Mouse (Mus musculus) gastrocnemius, adult 8-10 months (tissue): ENCODE results near the gene Umodl1. TPM values are rescaled to one million over a fixed set of nuclear protein-coding genes. Genes with fewer than 3 reads are reported as not detected.

ENCODE experiments used
- DNase-seq, 2 experiments: peaks; one replicate each; pipeline ENCODE4 v3.0.0; 2022; ENCODE audit warnings: low spot score in 2 of 2
- total RNA-seq, 4 experiments: library from RNA; stranded (reverse); gene quantifications; 2 replicates each; pipeline ENCODE4 v1.2.4; 2022

Gene Umodl1
- total RNA-seq: not detected

DNA sequence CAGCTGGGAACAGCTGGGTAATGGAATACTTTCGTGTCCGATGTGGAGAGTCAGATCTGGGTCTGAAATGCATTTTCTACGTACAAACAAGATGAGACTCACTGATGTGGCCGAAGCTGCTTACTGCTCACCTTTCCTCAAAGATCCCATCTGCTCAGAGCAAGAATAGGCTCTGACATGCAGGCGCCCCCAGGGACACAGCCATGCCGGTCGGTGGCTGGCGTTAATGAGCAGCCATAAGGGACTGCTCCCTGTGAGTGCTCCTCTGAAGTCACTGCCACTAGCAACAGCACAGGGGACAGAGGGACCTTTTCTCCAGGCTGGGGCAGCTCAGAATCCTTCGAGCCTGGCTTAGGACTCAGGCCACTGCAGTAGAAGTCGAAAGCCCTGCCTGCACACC lies at the start of gene Umodl1:
Gene Umodl1, plus strand, starts transcription at position 301 of the 400 bp plus-strand sequence.
- DNase-seq: no peak

DNA sequence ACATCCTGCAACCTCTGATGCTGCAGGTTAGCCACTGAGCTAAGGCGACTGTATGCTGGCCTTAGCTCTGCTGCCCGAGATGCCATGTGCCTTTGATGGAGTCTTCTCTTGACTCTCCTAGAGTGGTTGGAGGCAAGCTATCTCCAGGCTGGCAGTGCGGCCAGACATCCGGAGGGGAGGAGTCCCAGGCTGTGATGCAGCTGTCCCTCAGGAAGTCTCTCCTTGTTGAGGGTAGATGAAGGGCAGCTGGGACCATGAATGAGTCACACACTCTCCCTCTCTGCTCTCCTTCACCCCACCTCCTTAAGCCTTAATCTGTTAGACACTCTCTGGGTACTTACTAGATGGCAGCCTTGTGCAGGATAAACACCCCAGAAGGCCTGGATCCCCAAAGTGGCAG lies 46.9 kb upstream of the Umodl1 start:
- DNase-seq: no peak

DNA sequence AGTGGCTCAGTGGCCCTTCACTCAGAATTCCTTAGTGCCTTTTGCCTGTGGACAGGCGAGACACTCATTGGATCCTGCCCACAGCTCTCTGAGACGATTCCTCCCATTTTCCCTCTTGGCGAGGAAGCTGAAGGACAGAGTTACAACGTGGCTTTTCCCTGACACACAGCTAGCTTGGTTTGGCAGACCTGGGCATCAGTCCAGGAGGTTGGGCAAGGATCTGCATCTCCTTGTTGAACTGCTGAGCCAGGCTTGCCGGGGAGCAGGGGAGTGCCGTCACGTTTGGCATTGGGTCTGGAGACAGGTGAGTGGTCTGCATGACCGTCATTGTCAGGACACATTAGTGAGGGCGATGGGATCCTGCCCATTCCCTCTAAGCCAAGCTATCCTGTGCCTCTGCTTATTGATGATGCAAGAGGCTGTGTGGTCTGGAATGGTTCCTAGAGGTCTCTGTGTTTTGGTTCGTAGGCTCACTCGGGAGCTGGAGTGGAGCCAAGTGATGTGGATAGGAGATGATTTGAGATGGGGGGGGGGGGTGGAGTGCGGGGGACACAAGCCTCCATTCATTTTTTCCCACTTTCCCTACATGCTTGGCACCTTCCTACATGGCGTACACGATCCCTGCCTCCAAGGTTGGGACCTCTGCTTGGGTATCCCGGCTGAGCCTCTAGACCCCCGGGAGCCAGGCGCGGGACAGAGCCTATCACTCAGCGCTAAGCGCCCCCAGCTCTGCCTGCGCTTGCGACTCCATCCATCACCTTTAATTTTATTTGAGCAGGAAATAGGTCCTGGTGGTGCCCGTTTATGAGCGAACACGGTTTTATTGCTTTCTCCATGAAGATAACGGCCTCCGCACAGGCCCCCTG lies 43.3 kb upstream of the Umodl1 start:
- DNase-seq: no peak

DNA sequence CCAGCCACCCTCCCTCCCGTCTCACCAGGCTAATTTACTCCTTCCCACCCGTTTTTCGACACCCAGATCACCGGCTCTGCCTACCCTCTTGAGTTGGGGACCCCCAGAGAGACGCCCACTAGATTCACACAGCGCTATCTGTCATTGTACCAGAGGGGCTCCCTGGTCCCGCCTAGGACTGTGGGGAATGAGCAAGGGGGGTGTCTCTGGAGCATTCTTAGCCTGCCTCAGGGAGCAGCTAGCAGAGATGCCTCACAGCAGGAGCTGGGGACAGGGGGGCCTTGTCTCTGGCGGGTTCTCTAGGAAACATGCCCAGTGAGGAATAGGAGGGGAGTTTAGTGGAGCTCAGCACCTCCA lies 42.7 kb upstream of the Umodl1 start:
- no peak for DNase-seq

DNA sequence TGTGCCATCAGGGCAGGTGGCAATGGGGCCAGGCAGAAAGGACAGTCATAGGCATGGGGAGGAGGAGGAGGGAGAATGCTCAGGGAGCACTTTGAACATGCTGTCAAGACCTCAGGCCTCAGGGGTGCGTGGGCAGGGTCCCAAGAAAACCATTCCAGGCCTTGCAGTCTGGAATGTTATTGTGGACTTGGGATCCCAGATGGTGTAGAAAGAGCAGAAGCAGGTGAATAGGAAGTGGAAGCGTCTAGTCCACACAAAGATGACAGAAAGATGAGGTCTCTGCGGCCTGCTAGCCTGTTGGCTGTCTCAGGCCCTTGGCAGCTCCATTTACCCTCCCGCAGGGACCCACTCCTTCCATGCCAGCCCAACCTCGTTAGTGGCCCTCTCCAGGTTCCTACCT lies 41.9 kb upstream of the Umodl1 start:
- DNase-seq: no peak

DNA sequence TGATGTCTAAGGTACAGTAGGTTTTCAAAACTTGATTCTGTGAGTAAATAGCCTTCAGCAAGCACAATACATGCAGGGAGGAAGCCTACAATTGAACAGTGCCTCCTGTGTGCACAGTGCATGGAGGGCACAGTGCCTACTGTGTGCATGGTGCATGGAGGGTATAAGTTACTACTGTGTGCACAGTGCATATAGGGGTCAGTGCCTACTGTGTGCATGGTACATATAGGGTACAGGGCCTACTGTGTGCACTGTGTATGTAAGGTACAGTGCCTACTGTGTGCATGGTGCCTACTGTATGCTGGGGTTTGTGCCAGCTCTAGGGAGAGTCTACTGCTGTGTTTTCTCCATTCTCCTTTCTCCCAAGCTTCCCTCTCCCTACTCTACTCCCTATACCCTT lies 40.2 kb upstream of the Umodl1 start:
- no peak for DNase-seq

DNA sequence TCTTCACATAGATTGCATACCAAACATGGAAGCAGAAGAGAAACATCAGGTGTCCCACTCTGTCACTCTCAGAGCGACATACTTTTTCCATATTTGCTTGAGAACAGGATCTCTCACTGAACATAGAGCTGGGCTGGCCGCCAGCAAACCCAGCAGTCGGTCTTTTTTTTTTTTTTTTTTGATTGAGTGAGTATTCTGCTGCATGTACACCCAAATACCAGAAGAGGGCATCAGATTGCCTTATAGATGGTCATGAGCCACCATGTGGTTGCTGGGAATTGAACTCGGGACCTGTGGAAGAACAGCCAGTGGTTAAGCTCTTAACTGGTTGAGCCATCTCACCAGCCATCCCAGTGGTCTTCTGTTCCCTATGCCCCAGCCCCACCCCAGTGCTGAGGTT lies 30.9 kb upstream of the Umodl1 start:
- DNase-seq: no peak

DNA sequence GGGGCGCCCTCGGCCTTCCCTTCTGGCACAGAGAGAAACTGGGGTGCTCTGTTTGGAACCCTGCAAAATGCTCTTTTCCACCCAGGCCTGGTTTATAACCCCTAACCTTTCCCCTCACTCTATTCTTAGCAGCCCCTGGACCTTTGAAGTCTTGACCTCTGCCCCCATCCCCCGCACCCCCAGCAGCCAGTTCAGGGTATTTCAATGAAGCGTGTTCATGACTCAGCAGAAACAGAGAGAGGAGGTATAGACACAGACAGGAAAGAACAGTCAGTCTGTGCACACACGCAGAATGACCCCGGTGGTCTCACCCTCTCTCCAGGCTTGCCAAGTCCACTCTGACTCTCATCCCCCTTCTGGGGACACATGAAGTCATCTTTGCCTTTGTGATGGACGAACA lies 23.6 kb upstream of the Umodl1 start:
- DNase-seq: no peak

DNA sequence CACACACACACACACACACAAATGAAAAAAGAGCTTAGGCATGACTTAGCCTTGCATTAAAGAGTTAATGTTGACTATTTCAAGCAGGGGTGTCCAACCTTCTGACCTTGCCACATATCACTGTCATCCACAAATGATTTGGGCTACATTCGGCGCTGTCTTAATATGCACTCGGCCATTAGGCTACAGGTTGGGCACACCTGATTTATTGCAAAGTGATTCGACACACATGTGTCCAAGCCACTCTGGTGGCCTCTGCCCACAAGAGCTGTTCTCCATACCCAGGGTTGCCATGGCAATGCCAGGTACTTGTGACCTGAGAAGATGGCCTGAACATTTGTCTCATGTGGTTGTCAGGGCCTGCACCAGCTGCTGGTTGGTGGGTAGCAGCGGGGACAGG lies 21.6 kb upstream of the Umodl1 start:
- no peak for DNase-seq

DNA sequence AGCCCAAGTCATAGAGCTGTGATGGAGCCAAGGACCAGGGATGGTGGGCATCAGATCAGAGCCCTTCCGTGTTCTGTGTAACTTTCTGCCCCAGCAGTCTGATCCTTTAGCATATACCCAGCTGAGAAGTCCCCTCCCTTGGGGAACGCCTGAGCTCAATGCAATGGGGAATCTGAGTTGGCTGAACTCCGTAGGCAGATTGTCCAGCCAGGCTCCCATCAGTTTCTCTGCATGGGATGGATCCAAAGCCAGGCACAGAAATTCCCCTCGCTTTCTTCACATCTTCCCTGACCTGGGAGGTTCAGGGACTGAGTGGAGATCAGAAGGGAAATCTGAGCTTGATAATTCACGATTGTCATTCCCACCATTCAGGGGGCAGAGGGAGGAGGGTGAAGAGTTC lies 19.1 kb upstream of the Umodl1 start:
- DNase-seq: no peak

DNA sequence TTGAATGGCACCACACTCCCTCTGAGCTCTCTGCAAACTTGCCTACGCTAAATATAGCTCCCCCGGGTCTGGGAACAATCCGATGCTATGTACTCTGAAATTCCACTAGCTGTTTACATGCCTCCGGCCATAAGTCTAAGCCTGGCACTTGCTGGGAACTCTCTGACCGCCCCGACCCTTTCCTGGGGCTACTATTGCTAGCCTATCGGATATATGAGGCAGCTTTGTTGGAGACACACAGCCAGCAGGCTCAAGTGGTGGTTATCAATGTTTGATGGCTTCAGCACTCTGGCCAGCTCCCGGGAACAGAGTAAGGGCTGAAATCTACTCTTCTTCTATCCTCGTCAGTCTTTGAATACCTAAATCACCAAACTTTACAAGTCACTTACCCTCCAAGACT lies 15.9 kb upstream of the Umodl1 start:
- no peak for DNase-seq

DNA sequence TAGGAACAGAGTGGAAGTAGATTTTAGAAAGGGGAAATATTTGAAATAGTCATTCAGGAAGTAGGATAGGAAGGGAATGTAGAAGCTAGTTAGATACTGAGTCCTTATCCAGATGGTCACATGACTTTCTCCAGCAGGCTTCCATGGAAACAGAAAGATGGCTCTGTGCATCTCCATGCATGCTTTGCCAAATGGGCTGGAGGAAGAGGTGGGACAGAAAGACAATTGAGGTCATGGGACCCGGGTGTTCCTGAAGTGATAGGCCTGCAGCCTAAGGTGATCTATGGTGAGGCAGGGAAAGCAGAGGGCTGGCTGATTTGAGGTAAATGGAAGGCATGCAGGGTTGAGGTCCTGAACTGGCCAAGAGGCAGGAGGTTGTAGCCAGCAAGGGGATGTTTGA lies 6.1 kb upstream of the Umodl1 start:
- no peak for DNase-seq

DNA sequence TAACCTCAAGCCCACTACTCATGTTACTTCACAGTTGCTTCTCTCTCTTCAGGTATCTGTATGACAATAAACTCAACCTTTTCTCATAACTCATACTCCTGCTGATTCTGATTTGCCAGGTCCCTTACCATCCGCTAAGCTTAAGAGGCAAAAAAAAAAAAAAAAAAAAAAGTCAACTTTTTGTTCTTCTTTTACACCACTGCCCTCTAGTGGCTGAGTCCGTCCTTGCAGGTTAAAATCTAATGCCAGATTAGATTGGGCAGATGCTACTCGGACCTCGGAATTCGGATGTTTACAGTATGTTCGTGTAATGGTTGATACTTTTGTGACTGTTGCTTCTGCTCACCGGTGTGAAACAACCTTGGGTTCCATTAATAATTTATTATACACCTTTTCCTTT lies 3.7 kb upstream of the Umodl1 start:
- peak in 1 of 2 experiments; percentile 21 for DNase-seq

DNA sequence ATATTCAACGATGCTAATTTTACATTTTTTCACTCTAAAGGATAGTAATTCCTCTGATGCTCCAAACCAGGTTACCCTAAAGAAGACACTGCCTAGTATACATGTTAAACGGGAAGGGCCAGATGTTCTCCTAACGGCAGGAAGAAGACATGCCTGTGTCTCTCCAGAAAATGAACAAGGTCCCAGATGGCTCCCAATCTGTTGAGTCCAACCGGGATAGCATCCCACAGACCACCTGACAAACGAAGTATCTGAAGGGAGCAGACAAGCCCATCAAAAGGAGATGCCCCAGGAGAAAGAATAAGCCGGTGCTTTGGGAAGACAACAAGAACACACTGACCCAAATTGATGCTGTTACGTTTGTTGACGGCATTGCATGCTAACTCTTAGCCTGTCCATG lies 2.8 kb upstream of the Umodl1 start:
- no peak for DNase-seq

DNA sequence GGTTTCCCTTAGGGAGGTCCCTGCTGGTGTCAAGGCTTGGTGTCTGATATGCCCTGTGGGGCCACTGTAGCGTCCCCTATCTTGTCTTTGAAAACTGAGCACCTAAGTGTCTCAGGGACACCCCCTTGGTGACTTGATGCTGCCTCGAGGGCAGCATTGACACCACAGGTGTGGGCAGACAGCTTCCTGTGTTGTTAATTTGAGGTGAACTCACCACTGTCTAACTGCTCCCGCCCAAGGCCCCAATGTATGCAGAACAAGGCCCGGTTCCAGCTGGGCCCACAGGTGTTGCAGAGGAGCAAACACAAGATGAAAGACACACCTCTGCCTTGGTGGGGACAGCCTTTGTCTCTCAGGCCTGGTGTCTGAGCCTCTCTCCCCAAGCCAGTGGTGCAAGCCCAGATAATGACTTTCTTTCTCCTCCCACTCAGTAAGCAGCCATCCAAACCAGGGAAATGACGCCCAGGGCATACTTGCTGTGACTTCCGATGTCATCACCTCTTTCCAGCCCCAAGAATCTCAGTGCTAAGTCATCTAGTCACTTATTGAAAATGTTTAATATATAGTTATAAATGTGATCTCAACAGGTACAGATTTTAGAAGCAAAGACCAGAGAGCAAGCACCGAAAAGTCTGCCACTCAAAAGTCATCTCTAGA lies 7.6 kb downstream of the Umodl1 start:
- no peak for DNase-seq

DNA sequence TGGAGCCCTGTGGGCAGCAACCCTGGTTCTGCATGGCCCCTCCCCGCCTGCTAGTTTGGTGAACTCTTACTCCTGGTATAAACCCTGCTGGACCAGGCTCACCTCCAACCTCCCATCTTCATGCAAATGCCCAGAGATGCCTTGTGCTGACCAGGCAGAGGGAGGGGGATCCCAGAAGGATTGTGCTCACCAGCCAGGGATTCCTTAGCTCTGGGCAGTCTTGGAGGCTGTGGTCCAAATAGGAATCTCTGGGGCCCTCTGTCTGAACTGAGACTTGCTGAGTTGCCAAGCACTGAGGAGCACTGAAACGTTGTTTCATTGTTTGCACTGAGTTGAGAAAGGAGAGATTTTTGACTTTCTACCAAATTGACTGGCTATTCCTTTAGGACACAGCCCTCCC lies 8.4 kb downstream of the Umodl1 start:
- DNase-seq: no peak

DNA sequence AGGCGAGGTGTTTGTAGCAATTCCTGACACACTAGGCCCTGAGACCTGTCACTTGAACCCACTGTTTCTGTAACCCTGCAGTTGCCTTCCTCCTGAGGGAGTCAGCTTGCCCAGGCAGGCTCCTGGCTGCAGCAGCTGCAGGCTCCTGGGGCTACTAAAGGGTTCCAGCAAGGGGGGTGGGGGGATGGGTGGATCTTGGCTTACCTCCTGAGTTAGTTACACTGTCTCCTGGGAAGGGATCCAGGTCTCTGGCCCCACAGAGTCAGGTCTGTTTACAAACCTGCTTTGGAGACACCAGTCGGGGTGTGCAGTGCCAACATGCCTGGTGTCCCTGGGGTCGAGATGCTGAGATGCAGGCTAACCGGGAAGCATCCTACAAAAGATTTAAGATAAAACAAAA lies 15.5 kb downstream of the Umodl1 start:
- DNase-seq: peak; percentile 33 to 64

DNA sequence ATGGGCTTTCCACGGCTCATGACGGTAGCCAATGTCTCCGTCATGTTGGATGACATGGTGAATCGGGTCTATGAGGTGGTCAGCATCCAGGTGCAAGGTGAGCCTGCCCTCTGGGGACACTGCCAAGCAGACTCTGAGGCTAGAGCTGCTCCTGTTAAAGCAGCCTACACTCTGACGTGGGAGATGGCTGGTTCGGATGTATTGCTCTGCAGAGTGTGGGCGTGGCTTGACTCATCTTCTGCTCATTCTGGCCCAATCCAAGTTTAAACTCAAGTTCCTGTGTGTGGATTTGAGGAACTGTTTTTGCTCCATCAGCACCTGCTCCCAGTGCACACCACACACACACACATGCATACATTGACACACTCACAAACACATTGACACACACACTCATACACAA lies 17.4 kb downstream of the Umodl1 start:
- DNase-seq: no peak

DNA sequence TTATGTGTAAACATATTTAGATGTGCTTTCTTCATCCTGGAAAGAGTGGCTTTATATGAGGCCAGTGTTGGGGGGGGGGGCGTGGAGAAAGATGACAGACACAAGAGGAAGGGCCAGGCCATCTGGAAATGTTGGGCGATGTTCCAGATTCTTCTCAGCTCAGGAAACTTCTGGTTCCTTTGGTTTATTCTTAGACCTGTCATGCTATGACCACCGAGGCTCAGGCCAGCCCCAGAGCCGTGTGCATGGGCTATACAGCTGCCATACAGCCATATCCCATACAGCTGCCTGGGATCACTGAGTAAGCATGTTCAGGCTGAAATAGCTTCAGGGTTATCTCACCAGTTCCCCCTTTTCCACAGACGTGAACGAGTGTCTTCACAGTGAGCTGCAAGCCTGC lies 18.9 kb downstream of the Umodl1 start:
- DNase-seq: no peak

DNA sequence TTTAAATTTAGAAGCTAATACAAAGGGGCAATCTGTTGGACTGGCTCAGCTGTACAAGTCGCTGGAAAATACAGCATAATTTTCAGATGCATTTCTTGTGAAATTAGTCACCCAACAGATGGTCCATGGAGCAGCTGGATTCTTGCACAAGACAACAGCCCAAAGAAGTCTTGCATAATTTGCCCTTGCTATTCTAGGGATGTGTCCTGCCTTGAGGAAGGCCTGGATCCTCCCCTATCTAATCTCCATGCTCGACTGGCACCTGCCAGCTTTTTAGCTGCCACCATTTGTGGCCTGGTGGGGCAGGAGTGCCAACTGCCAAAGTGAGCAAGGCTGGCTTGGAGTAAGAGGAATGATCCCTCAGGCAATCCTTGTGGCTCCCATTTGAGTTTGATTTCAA lies 22.9 kb downstream of the Umodl1 start:
- DNase-seq: no peak

DNA sequence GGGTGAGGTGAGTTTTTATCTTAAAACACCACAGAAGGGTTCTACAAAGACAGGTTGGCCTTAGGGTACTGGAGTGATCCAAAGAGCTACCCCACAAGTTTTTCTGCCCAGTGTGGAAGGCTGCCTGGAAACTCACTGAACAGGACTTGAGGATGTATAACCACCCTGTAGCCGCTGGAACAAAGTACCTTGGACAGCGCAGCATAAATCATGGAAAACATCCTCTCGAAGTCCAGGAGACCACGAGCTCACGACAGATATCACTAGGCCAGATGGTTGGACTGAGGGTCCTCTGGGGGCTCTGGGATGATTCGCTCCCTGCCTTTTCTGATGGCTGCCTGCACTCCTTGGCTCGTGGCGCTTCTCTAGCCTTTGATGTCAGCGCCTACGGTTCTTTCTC lies 24.1 kb downstream of the Umodl1 start:
- DNase-seq: no peak

DNA sequence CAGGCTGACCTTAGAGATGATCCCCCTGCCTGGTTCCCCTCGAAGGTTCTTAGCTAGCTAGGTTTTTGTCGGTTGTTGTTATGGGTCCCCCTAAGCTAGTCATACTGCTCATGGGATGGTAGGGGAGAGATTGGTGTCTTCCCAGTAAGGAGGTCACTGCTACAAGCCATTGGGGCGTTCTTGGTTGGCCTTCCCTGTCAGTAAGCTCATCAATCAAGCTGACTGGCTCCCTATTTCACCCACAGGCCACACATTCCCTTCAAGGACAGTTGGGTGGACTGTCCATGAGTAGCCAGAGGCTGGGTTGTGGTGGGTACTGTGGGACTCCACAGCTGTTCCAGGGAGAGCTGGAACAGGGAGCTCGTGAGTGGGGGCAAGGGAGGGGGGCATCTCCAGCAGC lies 29.1 kb downstream of the Umodl1 start:
- no peak for DNase-seq

DNA sequence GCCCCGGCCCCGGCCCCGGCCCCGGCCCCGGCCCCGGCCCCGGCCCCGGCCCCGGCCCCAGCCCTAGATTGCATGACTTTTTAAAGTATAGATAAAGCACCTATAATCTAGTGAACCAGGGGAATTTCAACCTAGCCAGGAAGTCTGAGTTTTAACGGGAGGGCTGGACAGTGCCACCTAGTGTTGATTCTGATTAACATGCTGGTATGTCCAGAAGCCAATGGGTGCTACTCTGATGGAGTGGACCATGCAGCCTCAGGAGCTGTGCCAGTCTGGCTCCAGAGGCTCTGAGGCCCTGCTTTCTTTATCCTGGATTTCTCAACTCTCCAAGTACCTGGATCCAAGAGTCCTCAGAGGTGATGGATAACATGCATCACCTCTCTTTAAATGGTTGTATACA lies 35.8 kb downstream of the Umodl1 start:
- DNase-seq: no peak
